Mouse (Mus musculus): ENCODE data around the gene Adamts3. TPM values are rescaled to one million over a fixed set of nuclear protein-coding genes. Genes with fewer than 3 reads are reported as not detected.

Adamts3 gene
- total and polyA plus RNA-seq, 3 experiments = 1.9 to 5.3 (median 4.3) TPM

GRCm38 (mm10) chr5:89901026-89901425, 17.9 kb upstream of the Adamts3 start:
- no peak overlapping the region for H3K9ac ChIP-seq (ENCODE audit: low read depth, low read length)
- no peak overlapping the region for H3K4me3 ChIP-seq
- H3K36me3 ChIP-seq (ENCODE audit: control insufficient read depth, insufficient read depth, low read length) = no peaks in the 10 kb centered on the region
- 76% methylated on average over 5 of the region's 5 CpGs for WGBS
- H3K4me1 ChIP-seq (ENCODE audit: control insufficient read depth, insufficient read depth, low read length) = no peaks in the 10 kb centered on the region; the same call in 1 of the 2 replicates
- H3K27me3 ChIP-seq (ENCODE audit: control insufficient read depth, insufficient read depth, low read length) = no peaks in the 10 kb centered on the region
- intact Hi-C loops (cut with DNase I) = no loop called here
- TF ChIP-seq EP300 (IDR thresholded peaks at IDR 0.05; ENCODE audit: insufficient read depth, low read depth, low read length) (no peak), POLR2A (IDR thresholded peaks at IDR 0.05; ENCODE audit: insufficient read depth, low read depth, low read length) (no peak), CTCF (IDR thresholded peaks at IDR 0.05) (no peak)
- H3K79me2 ChIP-seq (replicated peaks; ENCODE audit: control insufficient read depth, insufficient read depth, low read length) = no peaks in the 10 kb centered on the region
- H3K27ac ChIP-seq = no peak overlapping the region
- DNase-seq = no peak

- Histone ChIP-seq H3K9ac (ENCODE audit: low read depth, low read length) (no peak overlapping the region), H3K4me3 (no peak overlapping the region), H3K27me3 (ENCODE audit: control insufficient read depth, insufficient read depth, low read length) (no peaks in the 10 kb centered on the region), H3K79me2 (replicated peaks; ENCODE audit: control insufficient read depth, insufficient read depth, low read length) (no peaks in the 10 kb centered on the region), H3K36me3 (ENCODE audit: control insufficient read depth, insufficient read depth, low read length) (no peaks in the 10 kb centered on the region), H3K4me1 (ENCODE audit: control insufficient read depth, insufficient read depth, low read length) (no peaks in the 10 kb centered on the region; the same call in 1 of the 2 replicates), H3K27ac (no peak overlapping the region)
- intact Hi-C loops (cut with DNase I) = no loop called here
- TF ChIP-seq POLR2A (IDR thresholded peaks at IDR 0.05; ENCODE audit: insufficient read depth, low read depth, low read length) (no peak), CTCF (IDR thresholded peaks at IDR 0.05) (peak; percentile 54), EP300 (IDR thresholded peaks at IDR 0.05; ENCODE audit: insufficient read depth, low read depth, low read length) (no peak)
- DNase-seq = peak; percentile 62 to 64
- WGBS = 18% methylated on average over 9 of the region's 9 CpGs
These were observed 14.4 kb upstream of the Adamts3 start for GRCm38 (mm10) chr5:89897495-89897894.

- no peak overlapping the region for H3K9ac ChIP-seq (ENCODE audit: low read depth, low read length)
- H3K27ac ChIP-seq = no peak overlapping the region
- no peaks in the 10 kb centered on the region; the same call in 1 of the 2 replicates for H3K4me1 ChIP-seq (ENCODE audit: control insufficient read depth, insufficient read depth, low read length)
- intact Hi-C loops (cut with DNase I) = no loop called here
- TF ChIP-seq POLR2A (IDR thresholded peaks at IDR 0.05; ENCODE audit: insufficient read depth, low read depth, low read length) (no peak), CTCF (IDR thresholded peaks at IDR 0.05) (no peak), EP300 (IDR thresholded peaks at IDR 0.05; ENCODE audit: insufficient read depth, low read depth, low read length) (no peak)
- DNase-seq = no peak
- H3K79me2 ChIP-seq (replicated peaks; ENCODE audit: control insufficient read depth, insufficient read depth, low read length) = no peaks in the 10 kb centered on the region
- H3K4me3 ChIP-seq = no peak overlapping the region
- no peaks in the 10 kb centered on the region for H3K27me3 ChIP-seq (ENCODE audit: control insufficient read depth, insufficient read depth, low read length)
- WGBS = 75% methylated on average over 7 of the region's 7 CpGs
- H3K36me3 ChIP-seq (ENCODE audit: control insufficient read depth, insufficient read depth, low read length) = no peaks in the 10 kb centered on the region
These were observed 12.4 kb upstream of the Adamts3 start for GRCm38 (mm10) chr5:89895520-89895919.

- TF ChIP-seq CTCF (IDR thresholded peaks at IDR 0.05) (no peak), EP300 (IDR thresholded peaks at IDR 0.05; ENCODE audit: insufficient read depth, low read depth, low read length) (no peak)
- H3K27ac ChIP-seq = no peak overlapping the region
- 51% methylated on average over 4 of the region's 4 CpGs for WGBS
- no peaks in the 10 kb centered on the region for H3K79me2 ChIP-seq (replicated peaks; ENCODE audit: control insufficient read depth, insufficient read depth, low read length)
- no peak overlapping the region for H3K4me3 ChIP-seq
- no peak overlapping the region for H3K9ac ChIP-seq (ENCODE audit: low read depth, low read length)
- no peaks in the 10 kb centered on the region for H3K27me3 ChIP-seq (ENCODE audit: control insufficient read depth, insufficient read depth, low read length)
- H3K36me3 ChIP-seq (ENCODE audit: control insufficient read depth, insufficient read depth, low read length) = no peaks in the 10 kb centered on the region
- no peaks in the 10 kb centered on the region for H3K4me1 ChIP-seq (ENCODE audit: control insufficient read depth, insufficient read depth, low read length)
- DNase-seq = no peak
- intact Hi-C loops (cut with DNase I) = loop anchor here (5.0 kb wide), 1 partner anchor 43 kb away; no protein-coding TSS in a partner anchor
These were observed 1.9 kb upstream of the Adamts3 start for GRCm38 (mm10) chr5:89884991-89885390.

GRCm38 (mm10) chr5:89883908-89884204, 722 bp upstream of the Adamts3 start:
- no peak overlapping the region for H3K27ac ChIP-seq
- DNase-seq = no peak
- WGBS = 31% methylated on average over 8 of the region's 8 CpGs
- no peaks in the 10 kb centered on the region for H3K4me1 ChIP-seq (ENCODE audit: control insufficient read depth, insufficient read depth, low read length)
- TF ChIP-seq POLR2A (IDR thresholded peaks at IDR 0.05; ENCODE audit: insufficient read depth, low read depth, low read length) = no peak
- TF ChIP-seq EP300 (IDR thresholded peaks at IDR 0.05; ENCODE audit: insufficient read depth, low read depth, low read length) = no peak
- TF ChIP-seq CTCF (IDR thresholded peaks at IDR 0.05) = no peak
- intact Hi-C loops (cut with DNase I) = loop anchor here (5.0 kb wide), 1 partner anchor 42 kb away; no protein-coding TSS in a partner anchor
- no peaks in the 10 kb centered on the region for H3K79me2 ChIP-seq (replicated peaks; ENCODE audit: control insufficient read depth, insufficient read depth, low read length)
- H3K9ac ChIP-seq (ENCODE audit: low read depth, low read length) = no peak overlapping the region
- no peak overlapping the region for H3K4me3 ChIP-seq
- H3K36me3 ChIP-seq (ENCODE audit: control insufficient read depth, insufficient read depth, low read length) = no peaks in the 10 kb centered on the region
- no peaks in the 10 kb centered on the region for H3K27me3 ChIP-seq (ENCODE audit: control insufficient read depth, insufficient read depth, low read length)

- intact Hi-C loops (cut with DNase I) = loop anchor here (5.0 kb wide), 1 partner anchor 40 kb away; no protein-coding TSS in a partner anchor
- DNase-seq = peak; percentile 70 to 84
- no peak for TF ChIP-seq EP300 (IDR thresholded peaks at IDR 0.05; ENCODE audit: insufficient read depth, low read depth, low read length)
- peak; percentile 59; the same call in 1 of the 2 replicates for TF ChIP-seq POLR2A (IDR thresholded peaks at IDR 0.05; ENCODE audit: insufficient read depth, low read depth, low read length)
- under 1% methylated on average over 34 of the region's 35 CpGs for WGBS
- Histone ChIP-seq H3K36me3 (ENCODE audit: control insufficient read depth, insufficient read depth, low read length) (no peaks in the 10 kb centered on the region), H3K4me3 (peak overlapping the region; percentile 53), H3K9ac (ENCODE audit: low read depth, low read length) (peak overlapping the region; percentile 81), H3K79me2 (replicated peaks; ENCODE audit: control insufficient read depth, insufficient read depth, low read length) (no peaks in the 10 kb centered on the region), H3K27ac (peak overlapping the region; percentile 68), H3K27me3 (ENCODE audit: control insufficient read depth, insufficient read depth, low read length) (no peaks in the 10 kb centered on the region), H3K4me1 (ENCODE audit: control insufficient read depth, insufficient read depth, low read length) (no peaks in the 10 kb centered on the region)
These were observed 921 bp downstream of the Adamts3 start for GRCm38 (mm10) chr5:89882091-89882734.

All from heart, adult 2 months (tissue).